Comparison of ENCODE assay signal across 26 mouse cellular contexts in the genomic region with DNA sequence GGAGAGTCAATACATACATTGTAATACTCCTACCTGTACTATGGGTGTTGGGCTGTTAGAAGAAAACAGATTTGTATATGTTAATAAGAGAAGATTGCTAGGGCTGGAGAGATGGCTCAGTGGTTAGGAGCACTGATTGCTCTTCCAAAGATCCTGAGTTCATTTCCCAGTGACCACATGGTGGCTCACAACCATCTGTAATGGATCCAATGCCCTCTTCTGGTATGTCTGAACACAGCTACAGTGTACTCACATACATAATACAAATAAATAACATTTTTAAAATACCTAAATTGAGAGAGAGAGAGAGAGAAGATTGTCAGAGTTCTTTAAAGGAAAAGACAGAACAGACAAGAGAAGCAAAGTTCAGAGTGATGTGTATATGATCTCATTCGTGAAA. TPM values are rescaled to one million over a fixed set of nuclear protein-coding genes. Genes with fewer than 3 reads are reported as not detected.
DNase-seq lines count a peak whose midpoint lies in the region; ATAC-seq and TF ChIP-seq lines count a peak whose summit lies in the region.
"Had no signal": no experiment of that assay in that cellular context is flagged by ENCODE, and none has a peak within 500 bp of the region (broad histone marks: within the 10 kb centered on the region; RNA-seq: fewer than 3 reads in every experiment).

No protein-coding gene starts in this region.

- 83% methylated on average over 1 of the region's 1 CpGs for WGBS in kidney, adult 2 months
- WGBS in lung, embryonic 14.5 days = 59% methylated on average over 1 of the region's 1 CpGs
- 91% methylated on average over 1 of the region's 1 CpGs for WGBS in neural tube, embryonic 15.5 days

- H3K4me3 ChIP-seq in gastrocnemius, adult 2 months = no peak overlapping the region
- H3K4me3 ChIP-seq in kidney, adult 2 months (ENCODE audit: insufficient read depth, low read depth, low read length) = no peak overlapping the region
- H3K4me3 ChIP-seq in lung, embryonic 14.5 days (ENCODE audit: low read depth, low read length) = no peak overlapping the region
- H3K4me3 ChIP-seq in neural tube, embryonic 15.5 days (replicated peaks) = no peak overlapping the region
- H3K4me3 ChIP-seq: heart, embryonic 15.5 days; hindbrain, embryonic 13.5 days; left cerebral cortex, adult 2 months; limb, embryonic 13.5 days; stomach, embryonic 15.5 days had no signal

- TF ChIP-seq CTCF in gastrocnemius, adult 2 months (IDR thresholded peaks at IDR 0.05) = peak; percentile 2; the same call in 1 of the 2 replicates
- no peak for TF ChIP-seq CTCF in kidney, adult 2 months (conservative IDR thresholded peaks at IDR 0.05; ENCODE audit: insufficient read depth, insufficient read length, low read depth, low read length)
- TF ChIP-seq CTCF in lung, embryonic 14.5 days (IDR thresholded peaks at IDR 0.05; ENCODE audit: low read depth) = peak; percentile 24

- H3K4me2 ChIP-seq in lung, embryonic 14.5 days = no peak overlapping the region
- no peak overlapping the region for H3K4me2 ChIP-seq in neural tube, embryonic 15.5 days
- H3K4me2 ChIP-seq: heart, embryonic 15.5 days; hindbrain, embryonic 13.5 days; limb, embryonic 13.5 days; stomach, embryonic 15.5 days had no signal

- no peak overlapping the region for H3K9ac ChIP-seq in lung, embryonic 14.5 days
- H3K9ac ChIP-seq in neural tube, embryonic 15.5 days (replicated peaks) = no peak overlapping the region
- H3K9ac ChIP-seq: heart, embryonic 15.5 days; hindbrain, embryonic 13.5 days; limb, embryonic 13.5 days; liver, embryonic 14.5 days; stomach, embryonic 15.5 days had no signal

- no peaks in the 10 kb centered on the region for H3K4me1 ChIP-seq in kidney, adult 2 months (ENCODE audit: control insufficient read depth, insufficient read depth, low read length)
- H3K4me1 ChIP-seq in lung, embryonic 14.5 days (ENCODE audit: insufficient read depth) = no peaks in the 10 kb centered on the region
- peaks cover 5% of the 10 kb centered on the region for H3K4me1 ChIP-seq in neural tube, embryonic 15.5 days

- no peaks in the 10 kb centered on the region for H3K27me3 ChIP-seq in kidney, adult 2 months (replicated peaks; ENCODE audit: control insufficient read depth, insufficient read depth, low read length)
- H3K27me3 ChIP-seq in lung, embryonic 14.5 days (ENCODE audit: insufficient read depth, low read length) = no peaks in the 10 kb centered on the region
- H3K27me3 ChIP-seq in neural tube, embryonic 15.5 days (replicated peaks) = no peaks in the 10 kb centered on the region
- H3K27me3 ChIP-seq: heart, embryonic 15.5 days; hindbrain, embryonic 13.5 days; limb, embryonic 13.5 days; stomach, embryonic 15.5 days had no signal

- TF ChIP-seq POLR2A in kidney, adult 2 months (IDR thresholded peaks at IDR 0.05; ENCODE audit: low read depth, low read length) = no peak

- no peak overlapping the region for H3K27ac ChIP-seq in gastrocnemius, adult 2 months
- H3K27ac ChIP-seq in kidney, adult 2 months (ENCODE audit: insufficient read depth, low read depth, low read length) = no peak overlapping the region
- H3K27ac ChIP-seq in lung, embryonic 14.5 days (ENCODE audit: low read depth) = no peak overlapping the region
- no peak overlapping the region for H3K27ac ChIP-seq in neural tube, embryonic 15.5 days (replicated peaks)
- H3K27ac ChIP-seq: heart, embryonic 15.5 days; hindbrain, embryonic 13.5 days; left cerebral cortex, adult 2 months; limb, embryonic 13.5 days; liver, embryonic 14.5 days; macrophage; stomach, embryonic 15.5 days had no signal

- no peaks in the 10 kb centered on the region for H3K36me3 ChIP-seq in kidney, adult 2 months (ENCODE audit: control insufficient read depth, insufficient read depth, low read length)
- H3K36me3 ChIP-seq in lung, embryonic 14.5 days (ENCODE audit: insufficient read depth) = no peaks in the 10 kb centered on the region
- H3K36me3 ChIP-seq in neural tube, embryonic 15.5 days = no peaks in the 10 kb centered on the region
- H3K36me3 ChIP-seq: heart, embryonic 15.5 days; hindbrain, embryonic 13.5 days; limb, embryonic 13.5 days; stomach, embryonic 15.5 days had no signal

- ATAC-seq in lung, embryonic 14.5 days (ENCODE audit: insufficient read depth) = no peak
- no peak for ATAC-seq in neural tube, embryonic 15.5 days (ENCODE audit: low FRiP score)
- ATAC-seq: forebrain, embryonic 14.5 days had no signal

- no peaks in the 10 kb centered on the region for H3K9me3 ChIP-seq in lung, embryonic 14.5 days (ENCODE audit: low read depth, low read length)
- H3K9me3 ChIP-seq in neural tube, embryonic 15.5 days (replicated peaks) = no peaks in the 10 kb centered on the region
- H3K9me3 ChIP-seq: heart, embryonic 15.5 days; hindbrain, embryonic 13.5 days; limb, embryonic 13.5 days; stomach, embryonic 15.5 days had no signal

- DNase-seq in gastrocnemius, adult 2 months = no peak
- no peak for DNase-seq in gastrocnemius, postnatal 14 days
- DNase-seq in kidney, adult 2 months = peak; percentile 14
- DNase-seq in kidney, adult 11 months = no peak
- DNase-seq in lung, embryonic 14.5 days = no peak
- DNase-seq in lung, postnatal 10 days = no peak
- DNase-seq: adrenal gland, postnatal 14 days; cerebellum, adult 11 months; cerebellum, adult 9-10 months; cerebellum, postnatal 36 days; heart, postnatal 36 days; kidney, adult 8-10 months; kidney, postnatal 14 days; midbrain, embryonic 14.5 days; right cerebral cortex, postnatal 25 days; thymus, postnatal 14 days had no signal

- intact Hi-C loops in gastrocnemius, adult 2 months (cut with DNase I) = no loop called here
- intact Hi-C loops in gastrocnemius, postnatal 14 days (cut with DNase I; ENCODE audit: low total_unique reads) = no loop called here

RNA-seq across cellular contexts. Expression of a gene that starts 22.0 kb away (rescaled TPM):
- total RNA-seq in gastrocnemius, adult 2 months (2021) = under 1 TPM in 1 of 2 experiments, not detected in 1; 0.08 TPM
- under 1 TPM; 0.11 to 0.16 TPM for total RNA-seq in gastrocnemius, postnatal 14 days (2021)
- polyA plus RNA-seq in kidney, adult 2 months (2012; rRNA removed) = 6.0 and 6.8 TPM in 2 replicates
- polyA plus RNA-seq in lung, embryonic 14.5 days (2014; fragmentation: Nextera tagmentation; extraction: Ambion mirVana) = 18.3 and 19.5 TPM in 2 replicates
- 15.5 and 17.3 TPM in 2 replicates for polyA plus RNA-seq in neural tube, embryonic 15.5 days (2015; fragmentation: Nextera tagmentation; extraction: Ambion mirVana)
- total RNA-seq: neutrophil, adult 5-6 weeks had no signal

RNA-seq across cellular contexts. Expression of a gene that starts 29.1 kb away (rescaled TPM):
- total RNA-seq in gastrocnemius, adult 2 months (2021) = 10 to 100 TPM; 14.9 to 18.4 TPM
- 10 to 100 TPM; 13.9 to 18.1 TPM for total RNA-seq in gastrocnemius, postnatal 14 days (2021)
- polyA plus RNA-seq in kidney, adult 2 months (2012; rRNA removed) = 19.7 and 21.0 TPM in 2 replicates
- 21.3 and 22.1 TPM in 2 replicates for polyA plus RNA-seq in lung, embryonic 14.5 days (2014; fragmentation: Nextera tagmentation; extraction: Ambion mirVana)
- 17.1 and 18.4 TPM in 2 replicates for polyA plus RNA-seq in neural tube, embryonic 15.5 days (2015; fragmentation: Nextera tagmentation; extraction: Ambion mirVana)
